Mouse (Mus musculus) lung, adult 2 months (tissue): ENCODE measurements around the gene Pip5k1b. TPM values are rescaled to one million over a fixed set of nuclear protein-coding genes. Genes with fewer than 3 reads are reported as not detected.

ENCODE experiments used
- DNase-seq: peaks from one replicate; pipeline ENCODE4 v3.0.0; 2022
- H3K4me1 ChIP-seq: fragments of 200-500 bp; 2 replicates; pipeline ENCODE4 v1.6.1; 2011; ENCODE audit warnings: low read length; ENCODE audit not compliant: control insufficient read depth, insufficient read depth
- H3K4me3 ChIP-seq: fragments of 200-500 bp; replicated peaks from 2 replicates; pipeline ENCODE3; 2011; ENCODE audit warnings: low read depth, mild to moderate bottlenecking, control low read depth, low read length; ENCODE audit errors: extremely low read depth
- CTCF ChIP-seq: fragments of 200-500 bp; IDR thresholded peaks from 2 replicates; pipeline ENCODE4 v1.5.1; 2011; ENCODE audit warnings: mild to moderate bottlenecking, low read length, control low read depth; ENCODE audit not compliant: insufficient read depth
- POLR2A ChIP-seq: fragments of 200-500 bp; IDR thresholded peaks from 2 replicates; pipeline ENCODE4 v1.6.1; 2011; ENCODE audit warnings: low read depth, mild to moderate bottlenecking, control low read depth, low read length, borderline replicate concordance; ENCODE audit errors: extremely low read depth
- WGBS: fragments of 180-500 bp; shearing (Covaris S2); methylation state at CpG from one replicate; pipeline ENCODE4 v1.1.7; 2018; 5-methylcytosine and 5-hydroxymethylcytosine counted together
- polyA plus RNA-seq: library from polyadenylated mRNA; depleted of rRNA; stranded (reverse); fragments of >200 nt; gene quantifications from 2 replicates; pipeline ENCODE4 v1.2.3, GENCODE M21; 2012

Pip5k1b gene
- polyA plus RNA-seq, 1 experiment: 8.7 TPM

- DNase-seq: no peak
- 84% methylated on average over 11 of the region's 11 CpGs for WGBS
- Histone ChIP-seq H3K4me1 (no peaks in the 10 kb centered on the region), H3K4me3 (no peak overlapping the region)
- TF ChIP-seq POLR2A (no peak), CTCF (no peak)
Observed at GRCm38 (mm10) chr19:24408863-24409564, 146.7 kb downstream of the Pip5k1b start.

GRCm38 (mm10) chr19:24404716-24405115 is 151.0 kb downstream of the Pip5k1b start:
- DNase-seq: no peak
- WGBS: 85% methylated on average over 3 of the region's 3 CpGs
- H3K4me1 ChIP-seq: no peaks in the 10 kb centered on the region
- no peak for TF ChIP-seq POLR2A
- no peak for TF ChIP-seq CTCF
- no peak overlapping the region for H3K4me3 ChIP-seq

- TF ChIP-seq CTCF: no peak
- TF ChIP-seq POLR2A: no peak
- Histone ChIP-seq H3K4me1 (no peaks in the 10 kb centered on the region), H3K4me3 (no peak overlapping the region)
- WGBS: 92% methylated on average over 6 of the region's 6 CpGs
- DNase-seq: no peak
Observed at GRCm38 (mm10) chr19:24403245-24403644, 152.4 kb downstream of the Pip5k1b start.

GRCm38 (mm10) chr19:24393920-24394319 is 161.8 kb downstream of the Pip5k1b start:
- DNase-seq: no peak
- no peak overlapping the region for H3K4me3 ChIP-seq
- 80% methylated on average over 2 of the region's 2 CpGs for WGBS

DNA sequence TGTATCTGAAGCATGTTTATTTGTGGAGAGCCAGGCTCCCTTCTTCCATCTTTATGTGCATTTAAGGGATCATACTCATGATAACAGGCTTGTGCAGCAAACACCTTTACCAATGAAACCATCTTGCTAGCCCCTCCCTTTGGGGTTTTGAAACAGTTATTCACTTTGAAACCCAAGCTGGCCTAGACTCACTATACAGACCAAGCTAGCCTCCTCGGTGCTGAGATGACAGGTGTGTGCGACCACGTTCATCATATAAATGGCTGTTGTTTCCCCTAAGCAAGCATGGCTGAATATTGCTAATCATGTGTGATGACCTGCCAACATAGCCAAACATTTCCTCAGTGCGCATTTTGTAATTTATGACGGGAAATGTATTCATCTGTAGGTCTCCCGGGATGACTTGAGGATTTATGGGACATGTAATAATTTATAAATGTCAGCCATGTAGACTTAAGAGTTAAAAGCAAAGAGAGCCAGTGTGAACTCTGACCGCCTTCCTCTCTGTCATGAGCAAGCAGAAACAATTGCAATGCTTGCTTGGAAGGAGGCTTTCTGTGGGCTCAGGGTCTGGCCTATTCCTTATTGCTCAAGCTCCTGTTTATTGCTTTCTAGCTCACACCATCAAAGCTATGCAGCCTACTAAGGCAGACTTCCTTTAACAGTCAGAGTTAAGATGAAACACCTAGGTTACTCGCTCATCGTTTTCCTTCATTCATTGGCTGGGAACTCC is 164.0 kb downstream of the Pip5k1b start:
- 53% methylated on average over 9 of the region's 9 CpGs for WGBS
- no peaks in the 10 kb centered on the region for H3K4me1 ChIP-seq
- DNase-seq: no peak
- no peak for TF ChIP-seq CTCF
- no peak for TF ChIP-seq POLR2A
- H3K4me3 ChIP-seq: no peak overlapping the region

More at GRCm38 (mm10) chr19:24393920-24394319, 161.8 kb downstream of the Pip5k1b start:
- TF ChIP-seq CTCF (no peak), POLR2A (no peak)
- no peaks in the 10 kb centered on the region for H3K4me1 ChIP-seq

- DNase-seq: no peak
- 76% methylated on average over 22 of the region's 22 CpGs for WGBS
- H3K4me1 ChIP-seq: no peaks in the 10 kb centered on the region
- TF ChIP-seq CTCF (no peak), POLR2A (no peak)
- H3K4me3 ChIP-seq: no peak overlapping the region
Observed at GRCm38 (mm10) chr19:24386956-24387865, 168.5 kb downstream of the Pip5k1b start.

DNA sequence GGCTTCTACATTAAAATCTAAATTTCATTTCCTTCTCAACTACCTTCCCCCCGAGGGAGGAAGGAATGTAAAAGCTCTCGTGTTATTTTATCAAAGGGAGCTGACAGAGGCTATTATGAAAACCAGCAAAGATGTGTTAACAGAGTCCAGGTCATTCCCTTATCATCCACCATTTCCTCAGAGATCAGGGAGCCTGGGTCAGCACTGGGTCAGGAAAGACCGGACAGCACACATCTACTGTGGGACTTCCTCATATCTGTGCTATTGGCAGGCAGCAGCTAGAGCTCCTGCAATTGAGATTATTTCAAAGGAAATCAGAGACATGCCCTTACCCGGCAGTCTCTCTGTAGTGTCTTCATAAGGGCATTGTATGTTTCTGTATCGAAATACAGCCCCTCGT is 177.2 kb downstream of the Pip5k1b start:
- WGBS: 40% methylated on average over 6 of the region's 6 CpGs
- DNase-seq: no peak
- H3K4me1 ChIP-seq: no peaks in the 10 kb centered on the region
- TF ChIP-seq CTCF (no peak), POLR2A (no peak)
- H3K4me3 ChIP-seq: no peak overlapping the region

- 76% methylated on average over 19 of the region's 19 CpGs for WGBS
- Histone ChIP-seq H3K4me3 (no peak overlapping the region), H3K4me1 (no peaks in the 10 kb centered on the region)
- TF ChIP-seq CTCF (no peak), POLR2A (no peak)
- no peak for DNase-seq
Observed at GRCm38 (mm10) chr19:24371763-24372640, 183.7 kb downstream of the Pip5k1b start.
